Mouse (Mus musculus): ENCODE data around the gene Pax2. TPM values are rescaled to one million over a fixed set of nuclear protein-coding genes. Genes with fewer than 3 reads are reported as not detected.

Gene Pax2
- total RNA-seq, 1 experiment: not detected

GRCm38 (mm10) chr19:44760259-44761131, 4.7 kb downstream of the Pax2 start:
- no peaks in the 10 kb centered on the region for H3K9me3 ChIP-seq (ENCODE audit: control insufficient read depth, insufficient read depth, low read depth, low read length)
- H3K9ac ChIP-seq (ENCODE audit: insufficient read depth, low read depth, low read length, poor library complexity, severe bottlenecking): no peak overlapping the region
- H3K4me3 ChIP-seq (ENCODE audit: insufficient read depth in 1 of 2, low read depth in 1 of 2, low read length in 2 of 2, poor library complexity in 1 of 2, severe bottlenecking in 1 of 2): no peak overlapping the region
- DNase-seq (ENCODE audit: low read depth, low spot score): no peak
- no peak for TF ChIP-seq ZNF384 (IDR thresholded peaks at IDR 0.05; ENCODE audit: low read depth, low read length)
- peak; percentile 45; the same call in 1 of the 2 replicates for TF ChIP-seq MAFK (IDR thresholded peaks at IDR 0.05; ENCODE audit: insufficient read depth, low read depth, low read length)
- peaks cover 0 to 3% of the 10 kb centered on the region in 2 experiments; a peak in 1 of 4 replicates for H3K4me1 ChIP-seq (ENCODE audit: control insufficient read depth in 2 of 2, insufficient read depth in 2 of 2, low read length in 2 of 2, poor library complexity in 1 of 2)
- no peaks in the 10 kb centered on the region for H3K36me3 ChIP-seq (ENCODE audit: control insufficient read depth, insufficient read depth, low read length, poor library complexity, severe bottlenecking)
- in situ Hi-C loops (cut with MboI; ENCODE audit: low sequenced_read_pairs in 2 of 2, unreplicated experiment in 2 of 2): loop anchor here in 1 of 2 experiments (5.0 to 10.0 kb wide), 2 partner anchors 77 to 134 kb away; no protein-coding TSS in a partner anchor
- H3K27ac ChIP-seq (ENCODE audit: insufficient read depth, low read depth, low read length, poor library complexity, severe bottlenecking): no peak overlapping the region

- DNase-seq (ENCODE audit: low read depth, low spot score): no peak
- H3K9me3 ChIP-seq (ENCODE audit: control insufficient read depth, insufficient read depth, low read depth, low read length): no peaks in the 10 kb centered on the region
- H3K9ac ChIP-seq (ENCODE audit: insufficient read depth, low read depth, low read length, poor library complexity, severe bottlenecking): no peak overlapping the region
- no peak overlapping the region for H3K4me3 ChIP-seq (ENCODE audit: insufficient read depth in 1 of 2, low read depth in 1 of 2, low read length in 2 of 2, poor library complexity in 1 of 2, severe bottlenecking in 1 of 2)
- H3K36me3 ChIP-seq (ENCODE audit: control insufficient read depth, insufficient read depth, low read length, poor library complexity, severe bottlenecking): no peaks in the 10 kb centered on the region
- no peak overlapping the region for H3K27ac ChIP-seq (ENCODE audit: insufficient read depth, low read depth, low read length, poor library complexity, severe bottlenecking)
- no peak for TF ChIP-seq ZNF384 (IDR thresholded peaks at IDR 0.05; ENCODE audit: low read depth, low read length)
- TF ChIP-seq HCFC1 (IDR thresholded peaks at IDR 0.05; ENCODE audit: borderline replicate concordance, insufficient read depth, low read length): no peak
- no peak for TF ChIP-seq ZC3H11A (IDR thresholded peaks at IDR 0.05; ENCODE audit: borderline replicate concordance, low read depth, low read length)
- no peak for TF ChIP-seq CHD2 (IDR thresholded peaks at IDR 0.05; ENCODE audit: low read depth, low read length)
- no peak for TF ChIP-seq MAFK (IDR thresholded peaks at IDR 0.05; ENCODE audit: insufficient read depth, low read depth, low read length)
- in situ Hi-C loops (cut with MboI; ENCODE audit: low sequenced_read_pairs in 2 of 2, unreplicated experiment in 2 of 2): loop anchor here in 1 of 2 experiments (5.0 to 10.0 kb wide), 2 partner anchors 75 to 133 kb away; no protein-coding TSS in a partner anchor
- H3K4me1 ChIP-seq (ENCODE audit: control insufficient read depth in 2 of 2, insufficient read depth in 2 of 2, low read length in 2 of 2, poor library complexity in 1 of 2): peaks cover 0 to 3% of the 10 kb centered on the region in 2 experiments; a peak in 1 of 4 replicates
These were observed 6.3 kb downstream of the Pax2 start for GRCm38 (mm10) chr19:44762121-44762621.

- H3K27ac ChIP-seq (ENCODE audit: insufficient read depth, low read depth, low read length, poor library complexity, severe bottlenecking): no peak overlapping the region
- peaks cover 1 to 12% of the 10 kb centered on the region in 2 experiments; a peak in 2 of 4 replicates for H3K4me1 ChIP-seq (ENCODE audit: control insufficient read depth in 2 of 2, insufficient read depth in 2 of 2, low read length in 2 of 2, poor library complexity in 1 of 2)
- H3K36me3 ChIP-seq (ENCODE audit: control insufficient read depth, insufficient read depth, low read length, poor library complexity, severe bottlenecking): no peaks in the 10 kb centered on the region
- H3K9me3 ChIP-seq (ENCODE audit: control insufficient read depth, insufficient read depth, low read depth, low read length): no peaks in the 10 kb centered on the region
- DNase-seq (ENCODE audit: low read depth, low spot score): no peak
- no peak overlapping the region for H3K4me3 ChIP-seq (ENCODE audit: insufficient read depth in 1 of 2, low read depth in 1 of 2, low read length in 2 of 2, poor library complexity in 1 of 2, severe bottlenecking in 1 of 2)
- no peak for TF ChIP-seq MAFK (IDR thresholded peaks at IDR 0.05; ENCODE audit: insufficient read depth, low read depth, low read length)
- no peak for TF ChIP-seq ZC3H11A (IDR thresholded peaks at IDR 0.05; ENCODE audit: borderline replicate concordance, low read depth, low read length)
- TF ChIP-seq HCFC1 (IDR thresholded peaks at IDR 0.05; ENCODE audit: borderline replicate concordance, insufficient read depth, low read length): no peak
- TF ChIP-seq ZNF384 (IDR thresholded peaks at IDR 0.05; ENCODE audit: low read depth, low read length): no peak
- no peak for TF ChIP-seq CHD2 (IDR thresholded peaks at IDR 0.05; ENCODE audit: low read depth, low read length)
- in situ Hi-C loops (cut with MboI; ENCODE audit: low sequenced_read_pairs in 2 of 2, unreplicated experiment in 2 of 2): no loop called here
- H3K9ac ChIP-seq (ENCODE audit: insufficient read depth, low read depth, low read length, poor library complexity, severe bottlenecking): no peak overlapping the region
These were observed 14.6 kb downstream of the Pax2 start for GRCm38 (mm10) chr19:44770268-44771050.

GRCm38 (mm10) chr19:44771499-44771898, 15.7 kb downstream of the Pax2 start:
- in situ Hi-C loops (cut with MboI; ENCODE audit: low sequenced_read_pairs in 2 of 2, unreplicated experiment in 2 of 2): no loop called here
- no peak for TF ChIP-seq ZC3H11A (IDR thresholded peaks at IDR 0.05; ENCODE audit: borderline replicate concordance, low read depth, low read length)
- no peak for TF ChIP-seq ZNF384 (IDR thresholded peaks at IDR 0.05; ENCODE audit: low read depth, low read length)
- no peak for TF ChIP-seq CHD2 (IDR thresholded peaks at IDR 0.05; ENCODE audit: low read depth, low read length)
- no peak for TF ChIP-seq HCFC1 (IDR thresholded peaks at IDR 0.05; ENCODE audit: borderline replicate concordance, insufficient read depth, low read length)
- TF ChIP-seq MAFK (IDR thresholded peaks at IDR 0.05; ENCODE audit: insufficient read depth, low read depth, low read length): no peak
- peaks cover 1 to 12% of the 10 kb centered on the region in 2 experiments; a peak in 2 of 4 replicates for H3K4me1 ChIP-seq (ENCODE audit: control insufficient read depth in 2 of 2, insufficient read depth in 2 of 2, low read length in 2 of 2, poor library complexity in 1 of 2)
- H3K27ac ChIP-seq (ENCODE audit: insufficient read depth, low read depth, low read length, poor library complexity, severe bottlenecking): no peak overlapping the region
- H3K36me3 ChIP-seq (ENCODE audit: control insufficient read depth, insufficient read depth, low read length, poor library complexity, severe bottlenecking): no peaks in the 10 kb centered on the region
- no peak overlapping the region for H3K4me3 ChIP-seq (ENCODE audit: insufficient read depth in 1 of 2, low read depth in 1 of 2, low read length in 2 of 2, poor library complexity in 1 of 2, severe bottlenecking in 1 of 2)
- H3K9me3 ChIP-seq (ENCODE audit: control insufficient read depth, insufficient read depth, low read depth, low read length): no peaks in the 10 kb centered on the region
- DNase-seq (ENCODE audit: low read depth, low spot score): no peak
- no peak overlapping the region for H3K9ac ChIP-seq (ENCODE audit: insufficient read depth, low read depth, low read length, poor library complexity, severe bottlenecking)
